Comparison of ENCODE assay signal across 21 mouse cellular contexts in genomic region chr3:146180341-146180740, GRCm38 (mm10). TPM values are rescaled to one million over a fixed set of nuclear protein-coding genes. Genes with fewer than 3 reads are reported as not detected.
A peak's percentile ranks its signal among the peaks of the same experiment; 100 is the strongest.
DNase-seq lines count a peak whose midpoint lies in the region; ATAC-seq and TF ChIP-seq lines count a peak whose summit lies in the region.
"Had no signal": no experiment of that assay in that cellular context is flagged by ENCODE, and none has a peak within 500 bp of the region (broad histone marks: within the 10 kb centered on the region; RNA-seq: fewer than 3 reads in every experiment).

No protein-coding gene starts in this region.

- no peak for TF ChIP-seq RAD21 in MEL (IDR thresholded peaks at IDR 0.05; ENCODE audit: low read depth, low read length)

- no peaks in the 10 kb centered on the region for H3K27me3 ChIP-seq in heart, embryonic 14.5 days (ENCODE audit: control insufficient read depth, insufficient read depth, low read length)
- H3K27me3 ChIP-seq in heart, embryonic 12.5 days (replicated peaks): no peaks in the 10 kb centered on the region
- H3K27me3 ChIP-seq in MEL (ENCODE audit: control insufficient read depth in 1 of 2, insufficient read depth in 2 of 2, low read length in 2 of 2): no peaks in the 10 kb centered on the region
- no peaks in the 10 kb centered on the region for H3K27me3 ChIP-seq in liver, postnatal 0 days (ENCODE audit: insufficient read depth, low read length)
- no peaks in the 10 kb centered on the region for H3K27me3 ChIP-seq in forebrain, postnatal 0 days (ENCODE audit: insufficient read depth, low read length)
- H3K27me3 ChIP-seq: intestine, embryonic 15.5 days; liver, embryonic 15.5 days had no signal

- 41% methylated on average over 2 of the region's 2 CpGs for WGBS in heart, embryonic 14.5 days
- WGBS in heart, embryonic 12.5 days: 35% methylated on average over 2 of the region's 2 CpGs
- WGBS in liver, postnatal 0 days (ENCODE audit: insufficient replicate concordance): 36% methylated on average over 2 of the region's 2 CpGs
- WGBS in forebrain, postnatal 0 days: 42% methylated on average over 2 of the region's 2 CpGs

- H3K9me3 ChIP-seq in heart, embryonic 14.5 days (ENCODE audit: control insufficient read depth, low read length): no peaks in the 10 kb centered on the region
- H3K9me3 ChIP-seq in heart, embryonic 12.5 days (replicated peaks): no peaks in the 10 kb centered on the region
- no peaks in the 10 kb centered on the region for H3K9me3 ChIP-seq in MEL (replicated peaks; ENCODE audit: insufficient read depth, low read length)
- no peaks in the 10 kb centered on the region for H3K9me3 ChIP-seq in liver, postnatal 0 days (ENCODE audit: low read length)
- H3K9me3 ChIP-seq in forebrain, postnatal 0 days (ENCODE audit: low read length): no peaks in the 10 kb centered on the region
- H3K9me3 ChIP-seq: embryonic facial prominence, embryonic 13.5 days; intestine, embryonic 15.5 days; liver, embryonic 15.5 days; midbrain, embryonic 12.5 days; neural tube, embryonic 12.5 days had no signal

- H3K27ac ChIP-seq in heart, embryonic 14.5 days (replicated peaks in 1 of 2; ENCODE audit: control insufficient read depth in 1 of 2, insufficient read depth in 1 of 2, low read depth in 2 of 2, low read length in 2 of 2): peak overlapping the region in 1 of 2 experiments; percentile 59; a peak in 1 of 4 replicates
- H3K27ac ChIP-seq in heart, embryonic 12.5 days (ENCODE audit: poor library complexity, severe bottlenecking): no peak overlapping the region
- H3K27ac ChIP-seq in MEL (ENCODE audit: control insufficient read depth, low read depth, low read length): no peak overlapping the region
- no peak overlapping the region for H3K27ac ChIP-seq in liver, postnatal 0 days (ENCODE audit: low read depth)
- H3K27ac ChIP-seq in forebrain, postnatal 0 days (ENCODE audit: low read depth, low read length): no peak overlapping the region
- H3K27ac ChIP-seq: embryonic facial prominence, embryonic 13.5 days; hindbrain, embryonic 14.5 days; intestine, embryonic 15.5 days; left cerebral cortex, adult 2 months; liver, embryonic 15.5 days; midbrain, embryonic 12.5 days; neural tube, embryonic 12.5 days had no signal

- no peak for TF ChIP-seq POLR2A in MEL (IDR thresholded peaks at IDR 0.05; ENCODE audit: control insufficient read depth in 1 of 2, insufficient read depth in 1 of 2, low read depth in 1 of 2, low read length in 2 of 2, poor library complexity in 1 of 2)

- no peak overlapping the region for H3K9ac ChIP-seq in heart, embryonic 14.5 days (ENCODE audit: low read length)
- no peak overlapping the region for H3K9ac ChIP-seq in heart, embryonic 12.5 days
- no peak overlapping the region for H3K9ac ChIP-seq in MEL (ENCODE audit: control insufficient read depth, low read depth, low read length, poor library complexity, severe bottlenecking)
- no peak overlapping the region for H3K9ac ChIP-seq in liver, postnatal 0 days (replicated peaks)
- no peak overlapping the region for H3K9ac ChIP-seq in forebrain, postnatal 0 days
- H3K9ac ChIP-seq: embryonic facial prominence, embryonic 13.5 days; hindbrain, embryonic 14.5 days; intestine, embryonic 15.5 days; liver, embryonic 15.5 days; midbrain, embryonic 12.5 days; neural tube, embryonic 12.5 days had no signal

- no peaks in the 10 kb centered on the region for H3K79me2 ChIP-seq in MEL (ENCODE audit: control insufficient read depth, insufficient read depth, low read length, poor library complexity)

- ATAC-seq in heart, embryonic 14.5 days (ENCODE audit: insufficient number of reproducible peaks, insufficient read depth, low FRiP score, low read depth): no peak
- no peak for ATAC-seq in heart, embryonic 12.5 days (ENCODE audit: insufficient number of reproducible peaks, low FRiP score)
- no peak for ATAC-seq in liver, postnatal 0 days
- no peak for ATAC-seq in forebrain, postnatal 0 days
- ATAC-seq: forebrain, embryonic 14.5 days; intestine, embryonic 15.5 days had no signal

- no peak for TF ChIP-seq CTCF in MEL (IDR thresholded peaks at IDR 0.05 in 2 of 3, conservative IDR thresholded peaks at IDR 0.05 in 1 of 3; ENCODE audit: control insufficient read depth in 1 of 3, insufficient read depth in 1 of 3, low read depth in 2 of 3, low read length in 3 of 3, poor library complexity in 1 of 3, severe bottlenecking in 1 of 3)
- no peak for TF ChIP-seq CTCF in liver, postnatal 0 days (IDR thresholded peaks at IDR 0.05; ENCODE audit: low read depth)
- no peak for TF ChIP-seq CTCF in forebrain, postnatal 0 days (IDR thresholded peaks at IDR 0.05; ENCODE audit: low read depth)

- H3K36me3 ChIP-seq in heart, embryonic 14.5 days (ENCODE audit: control insufficient read depth, insufficient read depth, low read length): no peaks in the 10 kb centered on the region
- no peaks in the 10 kb centered on the region for H3K36me3 ChIP-seq in heart, embryonic 12.5 days
- no peaks in the 10 kb centered on the region for H3K36me3 ChIP-seq in MEL (ENCODE audit: control insufficient read depth in 1 of 2, insufficient read depth in 2 of 2, low read length in 2 of 2)
- H3K36me3 ChIP-seq in liver, postnatal 0 days (replicated peaks; ENCODE audit: insufficient read depth, low read length): no peaks in the 10 kb centered on the region
- no peaks in the 10 kb centered on the region for H3K36me3 ChIP-seq in forebrain, postnatal 0 days (ENCODE audit: insufficient read depth)
- H3K36me3 ChIP-seq: embryonic facial prominence, embryonic 13.5 days; intestine, embryonic 15.5 days; midbrain, embryonic 12.5 days; neural tube, embryonic 12.5 days had no signal

- H3K4me2 ChIP-seq in heart, embryonic 14.5 days (ENCODE audit: low read length): peak overlapping the region; percentile 21; the same call in 1 of the 2 replicates
- no peak overlapping the region for H3K4me2 ChIP-seq in heart, embryonic 12.5 days
- H3K4me2 ChIP-seq in liver, postnatal 0 days (ENCODE audit: low read depth, low read length): no peak overlapping the region
- no peak overlapping the region for H3K4me2 ChIP-seq in forebrain, postnatal 0 days (ENCODE audit: low read depth)
- H3K4me2 ChIP-seq: embryonic facial prominence, embryonic 13.5 days; hindbrain, embryonic 14.5 days; intestine, embryonic 15.5 days; liver, embryonic 15.5 days; midbrain, embryonic 12.5 days; neural tube, embryonic 12.5 days had no signal

- DNase-seq in B cell, adult 2 months: peak; percentile 47
- peak; percentile 20 for DNase-seq in MEL (ENCODE audit: low read depth, low spot score)
- peak; percentile 27 for DNase-seq in liver, postnatal 0 days
- no peak for DNase-seq in ovary, postnatal 10 days (ENCODE audit: low spot score)
- DNase-seq in forebrain, postnatal 0 days: no peak
- DNase-seq: cerebellum, adult 11 months; gastrocnemius, postnatal 36 days; right cerebral cortex, adult 18-20 months had no signal

- H3K4me1 ChIP-seq in heart, embryonic 14.5 days (ENCODE audit: control insufficient read depth in 2 of 2, insufficient read depth in 2 of 2, low read length in 2 of 2): peaks cover 7 to 11% of the 10 kb centered on the region in 2 experiments; a peak in 3 of 4 replicates
- peaks cover 19% of the 10 kb centered on the region; the same call in 1 of the 2 replicates for H3K4me1 ChIP-seq in heart, embryonic 12.5 days (replicated peaks)
- no peaks in the 10 kb centered on the region for H3K4me1 ChIP-seq in MEL (ENCODE audit: control insufficient read depth in 1 of 2, insufficient read depth in 2 of 2, low read length in 2 of 2)
- no peaks in the 10 kb centered on the region; the same call in 1 of the 2 replicates for H3K4me1 ChIP-seq in liver, postnatal 0 days (ENCODE audit: insufficient read depth)
- no peaks in the 10 kb centered on the region for H3K4me1 ChIP-seq in forebrain, postnatal 0 days (ENCODE audit: insufficient read depth)
- H3K4me1 ChIP-seq: embryonic facial prominence, embryonic 13.5 days had no signal

- H3K4me3 ChIP-seq in heart, embryonic 14.5 days (ENCODE audit: control insufficient read depth in 1 of 2, insufficient read depth in 1 of 2, low read depth in 1 of 2, low read length in 2 of 2): no peak overlapping the region
- H3K4me3 ChIP-seq in heart, embryonic 12.5 days: no peak overlapping the region
- H3K4me3 ChIP-seq in MEL (ENCODE audit: control insufficient read depth in 1 of 2, insufficient read depth in 1 of 2, low read depth in 2 of 2, low read length in 2 of 2): no peak overlapping the region
- H3K4me3 ChIP-seq in liver, postnatal 0 days (ENCODE audit: low read depth, low read length): no peak overlapping the region
- H3K4me3 ChIP-seq in forebrain, postnatal 0 days (ENCODE audit: low read depth, low read length): no peak overlapping the region
- H3K4me3 ChIP-seq: embryonic facial prominence, embryonic 13.5 days; intestine, embryonic 15.5 days; left cerebral cortex, adult 2 months; liver, embryonic 15.5 days; midbrain, embryonic 12.5 days; neural tube, embryonic 12.5 days had no signal

- TF ChIP-seq EP300 in MEL (IDR thresholded peaks at IDR 0.05; ENCODE audit: low read depth in 1 of 2, low read length in 2 of 2): no peak
- TF ChIP-seq EP300 in liver, postnatal 0 days (IDR thresholded peaks at IDR 0.05; ENCODE audit: low read depth): no peak

TF ChIP-seq in MEL, 35 proteins besides CTCF, POLR2A, EP300 and RAD21 (continues in another document):
- TF ChIP-seq SMC3 (IDR thresholded peaks at IDR 0.05; ENCODE audit: low read depth, low read length) (no peak), MEF2A (IDR thresholded peaks at IDR 0.05; ENCODE audit: extremely low read depth, insufficient replicate concordance, low read depth, low read length, poor library complexity, severe bottlenecking) (no peak), USF1 (IDR thresholded peaks at IDR 0.05; ENCODE audit: low read depth, low read length) (no peak)

RNA-seq across cellular contexts. Expression of gene Mcoln2, which starts 30.7 kb away (rescaled TPM):
- polyA plus RNA-seq in heart, embryonic 14.5 days (2014; fragmentation: Nextera tagmentation; extraction: Ambion mirVana): 0.23 and 0.47 TPM in 2 replicates
- polyA plus RNA-seq in heart, embryonic 12.5 days (2016; fragmentation: Nextera tagmentation; extraction: Ambion mirVana): 0.19 and 0.57 TPM in 2 replicates
- total RNA-seq in MEL (2012; rRNA removed): 0.42 and 0.65 TPM in 2 replicates
- under 1 TPM in 1 of 2 experiments, not detected in 1; 0.10 TPM for polyA plus RNA-seq in MEL (2012; ENCODE audit: insufficient read depth in 1 of 2, insufficient read length in 2 of 2, low read depth in 1 of 2, low replicate concordance in 2 of 2, missing spikeins in 1 of 2)
- 4.3 and 4.5 TPM in 2 replicates for polyA plus RNA-seq in liver, postnatal 0 days (2015; fragmentation: Nextera tagmentation; extraction: Ambion mirVana)
- total RNA-seq in forebrain, postnatal 0 days (2014; rRNA removed): 0.14 and 1.6 TPM in 2 replicates
- polyA plus RNA-seq in forebrain, postnatal 0 days (2015; fragmentation: Nextera tagmentation; extraction: Ambion mirVana): 0.12 and 0.48 TPM in 2 replicates
- total RNA-seq: adrenal gland, adult 2 months; left cerebral cortex, adult 2 months; left cerebral cortex, postnatal 4 days had no signal
- polyA plus RNA-seq: adrenal gland, adult 2 months had no signal

RNA-seq across cellular contexts. Expression of gene Lpar3, which starts 40.4 kb away (rescaled TPM):
- 46.3 and 51.9 TPM in 2 replicates for polyA plus RNA-seq in heart, embryonic 14.5 days (2014; fragmentation: Nextera tagmentation; extraction: Ambion mirVana)
- 65.0 and 65.8 TPM in 2 replicates for polyA plus RNA-seq in heart, embryonic 12.5 days (2016; fragmentation: Nextera tagmentation; extraction: Ambion mirVana)
- not detected in 2 replicates for total RNA-seq in MEL (2012; rRNA removed)
- polyA plus RNA-seq in MEL (2012; ENCODE audit: insufficient read depth in 1 of 2, insufficient read length in 2 of 2, low read depth in 1 of 2, low replicate concordance in 2 of 2, missing spikeins in 1 of 2): not detected
- not detected in 2 replicates for polyA plus RNA-seq in liver, postnatal 0 days (2015; fragmentation: Nextera tagmentation; extraction: Ambion mirVana)
- 0.43 and 0.69 TPM in 2 replicates for total RNA-seq in forebrain, postnatal 0 days (2014; rRNA removed)
- 0.78 and 0.92 TPM in 2 replicates for polyA plus RNA-seq in forebrain, postnatal 0 days (2015; fragmentation: Nextera tagmentation; extraction: Ambion mirVana)
- total RNA-seq: monocyte, adult 5-6 weeks had no signal

Comparison
In these comparisons a context has a peak if more than half of its experiments do, and no peak if none do; other contexts are left out.
1. DNase-seq: peak in B cell, adult 2 months (2 of 2), MEL (single experiment) and liver, postnatal 0 days (single experiment); none in ovary, postnatal 10 days (single experiment) and forebrain, postnatal 0 days (single experiment).
2. RNA of gene Lpar3, which starts 40.4 kb away (polyA plus RNA-seq): 65.0 to 65.8 TPM in heart, embryonic 12.5 days and 46.3 to 51.9 TPM in heart, embryonic 14.5 days; 0.78 to 0.92 TPM in forebrain, postnatal 0 days, not detected in liver, postnatal 0 days and not detected in MEL; every median in the first group is over 10 times any median in the second.